8 mouse cellular contexts compared by ENCODE assay signal in genomic region chr13:80963591-80963940, GRCm38 (mm10).
DNase-seq lines count a peak whose midpoint lies in the region; ATAC-seq lines count a peak whose summit lies in the region.

No protein-coding gene starts in this region.

- H3K4me2 ChIP-seq in embryonic facial prominence, embryonic 11.5 days (ENCODE audit: low read depth, low read length): no peak overlapping the region
- H3K4me2 ChIP-seq in heart, embryonic 15.5 days: peak overlapping the region; percentile 70
- H3K4me2 ChIP-seq in midbrain, embryonic 13.5 days (replicated peaks): peak overlapping the region; percentile 78; the same call in 1 of the 2 replicates

- H3K27me3 ChIP-seq in embryonic facial prominence, embryonic 11.5 days (ENCODE audit: control insufficient read depth, insufficient read depth, low read length): no peaks in the 10 kb centered on the region
- H3K27me3 ChIP-seq in heart, embryonic 15.5 days: no peaks in the 10 kb centered on the region
- peaks cover 19% of the 10 kb centered on the region for H3K27me3 ChIP-seq in midbrain, embryonic 13.5 days

- H3K27ac ChIP-seq in embryonic facial prominence, embryonic 11.5 days (replicated peaks; ENCODE audit: low read depth, low read length): no peak overlapping the region
- peak overlapping the region; percentile 93 for H3K27ac ChIP-seq in heart, embryonic 15.5 days
- H3K27ac ChIP-seq in midbrain, embryonic 13.5 days: 0 out of 2 replicates have a peak overlapping the region, but pooled peaks have one; percentile 63

- DNase-seq in layer of hippocampus, adult 9-11 months: peak; percentile 19
- no peak for DNase-seq in layer of hippocampus, postnatal 36 days
- DNase-seq in embryonic facial prominence, embryonic 11.5 days (ENCODE audit: low spot score): no peak
- no peak for DNase-seq in left cerebral cortex, adult 11 months (ENCODE audit: low spot score)
- no peak for DNase-seq in spleen, adult 18-20 months

- H3K9me3 ChIP-seq in embryonic facial prominence, embryonic 11.5 days (replicated peaks; ENCODE audit: control insufficient read depth, low read length): no peaks in the 10 kb centered on the region
- no peaks in the 10 kb centered on the region for H3K9me3 ChIP-seq in heart, embryonic 15.5 days (replicated peaks)
- no peaks in the 10 kb centered on the region for H3K9me3 ChIP-seq in midbrain, embryonic 13.5 days

- H3K9ac ChIP-seq in embryonic facial prominence, embryonic 11.5 days (replicated peaks; ENCODE audit: low read length): peak overlapping the region; percentile 61; the same call in 1 of the 2 replicates
- peak overlapping the region; percentile 62 for H3K9ac ChIP-seq in heart, embryonic 15.5 days
- no peak overlapping the region for H3K9ac ChIP-seq in midbrain, embryonic 13.5 days (replicated peaks)

- ATAC-seq in embryonic facial prominence, embryonic 11.5 days (replicated peaks; ENCODE audit: insufficient number of reproducible peaks, low FRiP score, low TSS enrichment, low read depth): no peak
- no peak for ATAC-seq in heart, embryonic 15.5 days (replicated peaks; ENCODE audit: insufficient number of reproducible peaks, insufficient read depth, low FRiP score, low read depth)
- ATAC-seq in midbrain, embryonic 13.5 days: no peak
- ATAC-seq in monocyte, adult 5-6 weeks (replicated peaks; ENCODE audit: insufficient number of reproducible peaks, low FRiP score, low TSS enrichment, poor library complexity, severe bottlenecking): no peak

- no peaks in the 10 kb centered on the region for H3K36me3 ChIP-seq in embryonic facial prominence, embryonic 11.5 days (replicated peaks; ENCODE audit: control insufficient read depth, insufficient read depth, low read depth, low read length)
- no peaks in the 10 kb centered on the region for H3K36me3 ChIP-seq in heart, embryonic 15.5 days
- H3K36me3 ChIP-seq in midbrain, embryonic 13.5 days: no peaks in the 10 kb centered on the region

- H3K4me3 ChIP-seq in embryonic facial prominence, embryonic 11.5 days (ENCODE audit: low read depth, low read length): no peak overlapping the region
- H3K4me3 ChIP-seq in heart, embryonic 15.5 days: peak overlapping the region; percentile 53
- H3K4me3 ChIP-seq in midbrain, embryonic 13.5 days (replicated peaks): peak overlapping the region; percentile 58; the same call in 1 of the 2 replicates

- WGBS in embryonic facial prominence, embryonic 11.5 days: 78% methylated on average over 11 of the region's 11 CpGs
- 58% methylated on average over 11 of the region's 11 CpGs for WGBS in heart, embryonic 15.5 days
- 82% methylated on average over 11 of the region's 11 CpGs for WGBS in midbrain, embryonic 13.5 days

- H3K4me1 ChIP-seq in embryonic facial prominence, embryonic 11.5 days (ENCODE audit: control insufficient read depth, insufficient read depth, low read length): peaks cover 2% of the 10 kb centered on the region; the same call in 1 of the 2 replicates
- peaks cover 12% of the 10 kb centered on the region for H3K4me1 ChIP-seq in heart, embryonic 15.5 days (replicated peaks)
- 0 out of 2 replicates have a peak, but pooled peaks cover 4% of the 10 kb centered on the region for H3K4me1 ChIP-seq in midbrain, embryonic 13.5 days (replicated peaks)
